Mouse (Mus musculus): ENCODE measurements around the gene Ifna13. TPM values are rescaled to one million over a fixed set of nuclear protein-coding genes. Genes with fewer than 3 reads are reported as not detected.

Ifna13 gene
- total RNA-seq (2014; rRNA removed) (not detected in 2 replicates), polyA plus RNA-seq (2015; fragmentation: Nextera tagmentation; extraction: Ambion mirVana) (not detected in 2 replicates)

DNA sequence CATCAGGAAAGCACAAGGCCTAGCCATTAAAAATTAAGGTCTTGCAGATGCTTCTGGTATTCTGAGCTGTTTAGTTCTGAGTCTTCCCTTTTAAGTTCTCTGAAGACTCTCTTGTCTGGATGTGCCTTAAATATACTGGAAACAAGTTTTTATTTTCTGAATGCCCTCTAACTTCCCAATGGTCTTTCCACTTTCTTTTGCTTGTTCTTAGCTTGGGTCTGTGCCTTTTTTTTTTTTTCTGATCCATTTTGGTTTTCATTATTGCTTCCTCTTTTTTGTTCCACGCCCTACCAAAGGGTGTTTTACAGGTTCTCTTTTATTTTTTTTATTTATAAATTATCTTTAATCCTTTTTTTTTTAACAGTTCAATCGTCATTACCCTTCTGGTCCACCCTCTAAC lies at the start of gene Ifna13:
Gene Ifna13, minus strand, starts transcription at position 101 of the 400 bp plus-strand sequence.
- DNase-seq (ENCODE audit: low spot score) (no peak), ATAC-seq (no peak)
- Histone ChIP-seq H3K4me1 (ENCODE audit: insufficient read depth, low read length) (no peaks in the 10 kb centered on the region), H3K9ac (replicated peaks; ENCODE audit: low read length) (no peak within 1 kb of the TSS), H3K27ac (no peak within 1 kb of the TSS), H3K36me3 (ENCODE audit: insufficient read depth, low read length) (no peaks in the 10 kb centered on the region), H3K27me3 (ENCODE audit: insufficient read depth, low read length) (no peaks in the 10 kb centered on the region), H3K4me3 (ENCODE audit: low read length) (no peak within 1 kb of the TSS), H3K9me3 (ENCODE audit: low read length) (no peaks in the 10 kb centered on the region), H3K4me2 (ENCODE audit: low read depth, low read length) (no peak within 1 kb of the TSS)
- no peak for TF ChIP-seq CTCF (IDR thresholded peaks at IDR 0.05; ENCODE audit: low read depth)
- WGBS, result 58% methylated on average over 2 of the region's 2 CpGs

DNA sequence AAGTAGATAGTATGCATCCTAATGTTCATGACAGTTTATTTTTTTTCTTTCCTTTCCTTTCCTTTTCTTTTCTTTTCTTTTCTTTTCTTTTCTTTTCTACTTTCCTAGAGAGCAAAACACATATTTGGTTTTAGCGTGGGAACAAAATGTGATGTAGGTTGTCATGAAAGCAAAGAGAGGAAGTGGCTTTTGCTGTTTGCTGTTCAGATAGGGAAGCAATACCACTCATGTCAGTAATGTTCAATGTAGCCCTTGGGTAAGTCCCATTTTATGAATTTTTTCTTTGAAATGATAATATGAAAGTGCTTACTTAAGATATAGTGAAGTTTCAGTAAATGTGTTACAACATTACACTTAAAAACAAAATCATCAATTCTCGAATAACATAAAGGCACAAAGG lies 49.1 kb upstream of the Ifna13 start:
- Histone ChIP-seq H3K36me3 (ENCODE audit: insufficient read depth, low read length) (no peaks in the 10 kb centered on the region), H3K4me3 (ENCODE audit: low read length) (no peak overlapping the region), H3K27ac (no peak overlapping the region), H3K4me2 (ENCODE audit: low read depth, low read length) (no peak overlapping the region), H3K9me3 (ENCODE audit: low read length) (no peaks in the 10 kb centered on the region), H3K27me3 (ENCODE audit: insufficient read depth, low read length) (no peaks in the 10 kb centered on the region), H3K4me1 (ENCODE audit: insufficient read depth, low read length) (no peaks in the 10 kb centered on the region), H3K9ac (replicated peaks; ENCODE audit: low read length) (no peak overlapping the region)
- DNase-seq (ENCODE audit: low spot score) (no peak), ATAC-seq (no peak)
- 90% methylated on average over 2 of the region's 2 CpGs for WGBS
- no peak for TF ChIP-seq CTCF (IDR thresholded peaks at IDR 0.05; ENCODE audit: low read depth)

DNA sequence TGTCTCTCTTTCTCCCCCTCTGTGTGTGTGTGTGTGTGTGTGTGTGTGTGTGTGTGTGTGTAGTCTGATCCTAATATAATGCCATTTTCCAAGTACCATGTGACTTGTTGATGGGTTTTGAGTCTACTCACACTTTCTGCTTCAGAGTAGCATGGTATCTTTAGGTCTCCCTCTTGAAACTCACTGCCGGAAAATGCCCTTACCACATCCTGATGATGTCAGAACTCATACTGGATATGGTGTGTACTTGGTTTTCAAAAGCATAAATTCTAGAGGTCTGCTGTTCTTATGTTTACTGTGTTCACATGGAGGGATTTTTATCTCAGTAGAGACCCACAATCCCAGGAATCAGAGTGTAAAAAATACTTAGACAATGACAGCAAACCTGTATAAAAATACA lies 48.3 kb upstream of the Ifna13 start:
- no peak overlapping the region for H3K27ac ChIP-seq
- no peaks in the 10 kb centered on the region for H3K9me3 ChIP-seq (ENCODE audit: low read length)
- H3K27me3 ChIP-seq (ENCODE audit: insufficient read depth, low read length), result no peaks in the 10 kb centered on the region
- 96% methylated on average over 1 of the region's 1 CpGs for WGBS
- H3K4me1 ChIP-seq (ENCODE audit: insufficient read depth, low read length), result no peaks in the 10 kb centered on the region
- no peak for ATAC-seq
- no peaks in the 10 kb centered on the region for H3K36me3 ChIP-seq (ENCODE audit: insufficient read depth, low read length)
- no peak overlapping the region for H3K4me2 ChIP-seq (ENCODE audit: low read depth, low read length)
- TF ChIP-seq CTCF (IDR thresholded peaks at IDR 0.05; ENCODE audit: low read depth), result no peak
- no peak overlapping the region for H3K4me3 ChIP-seq (ENCODE audit: low read length)
- DNase-seq (ENCODE audit: low spot score), result no peak
- no peak overlapping the region for H3K9ac ChIP-seq (replicated peaks; ENCODE audit: low read length)

DNA sequence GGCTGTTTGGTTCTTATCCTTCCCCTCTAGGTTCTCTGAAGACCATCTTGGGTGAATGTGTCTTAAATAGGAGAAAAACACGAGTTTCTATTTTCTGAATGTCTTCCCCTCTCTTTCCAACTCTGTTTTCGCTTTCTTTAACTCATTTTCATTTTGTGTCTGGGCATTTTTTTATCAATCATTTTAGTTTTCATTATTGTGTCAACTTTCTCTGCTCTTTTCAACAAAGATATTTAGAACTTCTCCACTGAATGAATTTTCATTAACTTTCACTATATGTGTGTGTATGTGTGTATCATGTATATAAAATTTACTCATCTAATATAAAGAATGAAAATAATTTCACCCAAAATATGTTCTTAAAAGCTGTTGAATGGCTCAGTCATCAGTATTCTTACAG lies 47.0 kb upstream of the Ifna13 start, which contains the start of gene Ifnab:
Gene Ifnab, minus strand, starts transcription at position 101 of the 400 bp plus-strand sequence.
- TF ChIP-seq CTCF (IDR thresholded peaks at IDR 0.05; ENCODE audit: low read depth), result no peak
- Histone ChIP-seq H3K4me2 (ENCODE audit: low read depth, low read length) (no peak within 1 kb of the TSS), H3K4me1 (ENCODE audit: insufficient read depth, low read length) (no peaks in the 10 kb centered on the region), H3K9me3 (ENCODE audit: low read length) (no peaks in the 10 kb centered on the region), H3K27ac (no peak within 1 kb of the TSS), H3K27me3 (ENCODE audit: insufficient read depth, low read length) (no peaks in the 10 kb centered on the region), H3K36me3 (ENCODE audit: insufficient read depth, low read length) (no peaks in the 10 kb centered on the region), H3K9ac (replicated peaks; ENCODE audit: low read length) (no peak within 1 kb of the TSS), H3K4me3 (ENCODE audit: low read length) (no peak within 1 kb of the TSS)
- DNase-seq (ENCODE audit: low spot score) (no peak), ATAC-seq (no peak)
- 72% methylated on average over 2 of the region's 2 CpGs for WGBS

DNA sequence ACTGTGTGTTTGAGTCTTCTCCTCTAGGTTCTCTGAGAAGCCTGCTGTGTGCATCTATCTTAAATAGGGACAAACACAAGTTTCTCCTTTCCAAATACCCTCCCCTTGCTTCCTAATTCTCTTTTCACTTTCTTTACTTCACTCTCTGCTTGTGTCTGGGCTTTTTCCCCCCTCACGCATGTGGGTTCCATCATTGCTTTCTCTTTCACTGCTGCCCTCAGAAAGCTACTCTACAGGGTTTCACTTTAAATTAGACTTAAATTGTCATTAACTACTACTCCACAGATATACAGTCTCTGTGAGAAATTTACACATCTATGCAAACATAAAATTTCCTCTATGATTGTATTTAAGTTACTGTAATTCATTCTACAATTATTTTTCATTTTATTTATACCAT lies 39.6 kb upstream of the Ifna13 start, which contains the start of gene Ifna2:
Gene Ifna2, minus strand, starts transcription at position 101 of the 400 bp plus-strand sequence.
- Histone ChIP-seq H3K27ac (no peak within 1 kb of the TSS), H3K4me1 (ENCODE audit: insufficient read depth, low read length) (no peaks in the 10 kb centered on the region), H3K9me3 (ENCODE audit: low read length) (no peaks in the 10 kb centered on the region), H3K4me2 (ENCODE audit: low read depth, low read length) (no peak within 1 kb of the TSS), H3K27me3 (ENCODE audit: insufficient read depth, low read length) (no peaks in the 10 kb centered on the region), H3K9ac (replicated peaks; ENCODE audit: low read length) (no peak within 1 kb of the TSS), H3K4me3 (ENCODE audit: low read length) (no peak within 1 kb of the TSS), H3K36me3 (ENCODE audit: insufficient read depth, low read length) (no peaks in the 10 kb centered on the region)
- no peak for DNase-seq (ENCODE audit: low spot score)
- no peak for TF ChIP-seq CTCF (IDR thresholded peaks at IDR 0.05; ENCODE audit: low read depth)
- ATAC-seq, result no peak
- WGBS, result 91% methylated on average over 1 of the region's 1 CpGs

DNA sequence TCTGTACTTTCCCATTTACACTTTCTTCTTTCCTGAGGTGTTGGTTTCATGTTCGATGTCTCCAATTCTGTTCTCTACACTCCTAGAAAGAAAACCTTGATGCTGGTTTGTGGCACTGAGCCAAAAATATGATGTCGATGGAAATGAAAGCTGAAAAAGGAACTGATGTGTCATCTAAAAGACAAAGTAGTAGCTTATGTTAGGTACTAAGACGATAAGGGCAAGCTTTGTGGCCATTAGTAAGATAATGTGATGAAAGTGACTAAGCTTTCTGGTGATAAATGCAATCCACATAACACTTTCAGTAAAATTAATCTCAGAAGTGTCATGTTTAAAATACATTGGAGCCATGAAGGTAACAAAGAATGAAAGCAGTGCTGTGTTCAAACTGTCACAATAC lies 37.1 kb upstream of the Ifna13 start:
- Histone ChIP-seq H3K9me3 (ENCODE audit: low read length) (no peaks in the 10 kb centered on the region), H3K9ac (replicated peaks; ENCODE audit: low read length) (no peak overlapping the region), H3K4me3 (ENCODE audit: low read length) (no peak overlapping the region), H3K36me3 (ENCODE audit: insufficient read depth, low read length) (no peaks in the 10 kb centered on the region), H3K4me2 (ENCODE audit: low read depth, low read length) (no peak overlapping the region), H3K27me3 (ENCODE audit: insufficient read depth, low read length) (no peaks in the 10 kb centered on the region), H3K27ac (no peak overlapping the region), H3K4me1 (ENCODE audit: insufficient read depth, low read length) (no peaks in the 10 kb centered on the region)
- no peak for TF ChIP-seq CTCF (IDR thresholded peaks at IDR 0.05; ENCODE audit: low read depth)
- ATAC-seq, result no peak
- 64% methylated on average over 3 of the region's 3 CpGs for WGBS
- DNase-seq (ENCODE audit: low spot score), result no peak

DNA sequence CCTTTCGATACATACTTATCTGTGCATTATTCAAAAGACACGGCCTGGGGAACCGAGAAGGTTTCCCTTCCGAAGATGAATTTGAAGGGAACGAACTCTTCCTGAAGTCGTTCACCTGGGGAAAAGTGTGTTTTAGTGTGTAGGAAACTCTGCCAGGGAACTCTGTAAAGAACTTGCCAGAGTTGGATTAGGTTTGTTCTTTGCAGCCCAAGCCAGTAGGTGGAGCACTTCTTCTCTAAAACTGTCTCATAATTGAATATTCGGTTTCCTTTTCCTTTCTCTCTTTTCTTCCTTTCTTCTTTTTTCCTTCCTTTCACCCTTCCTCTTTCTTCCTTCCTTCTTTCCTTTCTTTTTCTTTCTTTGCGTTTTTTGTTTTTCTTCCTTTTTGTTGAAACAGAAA lies 36.1 kb upstream of the Ifna13 start:
- Histone ChIP-seq H3K27ac (no peak overlapping the region), H3K9me3 (ENCODE audit: low read length) (no peaks in the 10 kb centered on the region), H3K4me1 (ENCODE audit: insufficient read depth, low read length) (no peaks in the 10 kb centered on the region), H3K36me3 (ENCODE audit: insufficient read depth, low read length) (no peaks in the 10 kb centered on the region), H3K27me3 (ENCODE audit: insufficient read depth, low read length) (no peaks in the 10 kb centered on the region), H3K4me2 (ENCODE audit: low read depth, low read length) (no peak overlapping the region), H3K4me3 (ENCODE audit: low read length) (no peak overlapping the region), H3K9ac (replicated peaks; ENCODE audit: low read length) (no peak overlapping the region)
- ATAC-seq (no peak), DNase-seq (ENCODE audit: low spot score) (peak; percentile 43)
- WGBS, result 52% methylated on average over 8 of the region's 8 CpGs
- TF ChIP-seq CTCF (IDR thresholded peaks at IDR 0.05; ENCODE audit: low read depth), result peak; percentile 63
